Mouse (Mus musculus): Measurements from ENCODE around the gene Gm38393. TPM values are rescaled to one million over a fixed set of nuclear protein-coding genes. Genes with fewer than 3 reads are reported as not detected.
A peak's percentile ranks its signal among the peaks of the same experiment; 100 is the strongest.

Gene Gm38393
- 1 to 10 TPM; 2.0 to 3.1 TPM for total RNA-seq (2021)
- long read RNA-seq, experiment 1 = 0 reads
- long read RNA-seq, experiment 2 = 0 reads

DNA sequence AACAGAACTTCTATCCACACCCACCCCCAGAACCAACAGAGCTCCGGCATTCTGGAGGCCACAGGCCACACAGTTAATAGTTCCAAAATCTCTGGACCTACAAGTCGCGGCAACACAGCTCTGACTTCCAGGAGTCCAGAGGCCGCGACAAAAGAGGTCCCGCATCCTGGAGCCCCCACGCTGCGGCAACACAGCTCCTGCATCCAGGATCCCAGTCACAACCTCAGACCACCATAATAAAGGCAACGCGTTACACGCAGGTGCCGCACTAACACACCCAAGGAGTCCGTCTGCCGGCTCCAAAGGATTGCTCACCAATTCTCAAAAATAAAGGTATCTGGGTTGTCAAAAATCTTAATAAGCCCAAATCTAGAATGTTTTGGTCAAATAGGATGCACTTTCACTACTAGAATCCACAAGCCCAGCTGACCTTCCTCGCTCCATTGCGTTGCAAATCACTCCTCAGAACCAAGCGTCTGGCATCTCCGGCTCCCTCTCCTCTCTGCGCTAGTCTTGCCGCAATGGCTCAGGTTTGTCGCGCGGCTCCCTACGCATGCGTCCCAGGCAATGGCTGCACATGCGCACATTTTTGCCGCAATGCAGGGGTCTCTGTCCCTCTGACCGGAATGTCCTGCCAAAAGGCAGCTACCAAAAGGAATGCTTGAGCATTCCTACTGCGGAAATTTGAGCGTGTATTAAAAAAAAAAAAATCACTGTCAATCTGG lies at the start of gene Gm38393, which contains the start of gene Snurf:
TSS of gene Gm38393 (minus strand) at position 459 of the 725 bp plus-strand sequence.
TSS of gene Snurf (minus strand) at position 444 of the 725 bp plus-strand sequence.
- DNase-seq = peak; percentile 69 to 71

DNA sequence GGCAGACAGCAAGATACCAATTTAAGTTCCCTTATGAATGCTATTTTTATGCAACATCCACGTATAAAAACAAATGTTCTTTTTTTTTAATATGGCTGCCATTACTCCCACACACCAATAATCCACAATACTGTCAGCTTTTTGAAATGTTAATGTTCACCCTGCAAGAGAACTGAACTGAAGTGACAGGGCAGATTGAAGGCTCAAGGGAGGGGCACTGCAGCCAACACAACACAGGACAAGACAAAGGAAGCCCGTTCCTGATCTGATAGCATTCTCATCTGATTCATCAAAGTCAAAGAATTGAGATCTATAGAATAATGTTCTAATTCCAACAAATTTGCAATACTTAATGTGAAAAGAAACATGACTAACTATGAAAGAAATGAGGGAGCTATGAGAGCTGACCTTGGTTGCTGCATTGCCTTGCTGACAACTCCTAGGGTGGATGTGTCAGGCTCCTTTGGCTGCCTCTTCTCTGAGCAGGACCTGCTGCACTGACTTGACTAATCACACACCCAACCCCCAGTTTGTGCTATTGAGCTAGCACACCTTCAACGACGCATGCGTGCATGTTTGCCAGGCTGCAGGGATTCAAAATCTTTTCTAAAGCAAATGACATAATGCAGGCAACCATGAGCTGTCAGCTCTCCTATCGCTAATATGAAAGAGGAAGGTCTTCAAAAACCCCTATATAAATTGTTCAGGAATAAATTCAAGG lies 42.8 kb upstream of the Gm38393 start:
- DNase-seq = no peak

- no peak for DNase-seq
Observed at GRCm38 (mm10) chr7:60013186-60013585, 8.3 kb upstream of the Gm38393 start.

DNA sequence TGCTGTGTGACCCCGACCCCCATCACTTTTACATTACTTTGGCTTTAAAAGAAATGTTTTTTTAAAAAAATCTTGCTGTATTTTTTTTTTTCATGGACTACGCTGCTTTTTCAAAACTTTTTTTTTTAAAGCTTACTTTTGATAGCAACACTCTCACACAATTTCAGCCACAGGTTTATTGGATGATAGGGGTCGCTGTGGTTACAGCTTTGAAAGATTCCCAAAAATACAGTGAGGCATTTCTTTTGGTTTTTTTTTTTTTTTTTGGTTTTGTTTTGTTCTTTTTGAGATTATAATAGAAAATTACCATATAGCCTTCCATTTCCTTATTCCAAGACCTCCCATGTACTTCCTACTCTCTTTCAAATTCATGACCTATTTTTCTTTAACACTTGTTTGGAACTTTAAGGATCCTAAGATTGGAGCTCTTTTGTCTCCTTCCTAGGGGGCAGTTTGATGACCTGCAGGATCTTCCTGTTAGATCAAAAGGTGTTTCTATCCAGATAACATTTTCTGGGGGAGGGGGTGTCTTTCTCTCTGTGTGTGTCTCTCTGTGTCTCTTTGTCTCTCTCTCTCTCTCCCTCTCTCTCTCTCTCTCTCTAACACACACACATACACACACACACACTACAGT lies 3.0 kb upstream of the Gm38393 start:
- no peak for DNase-seq

GRCm38 (mm10) chr7:60006262-60006661 lies 1.4 kb upstream of the Gm38393 start:
- no peak for DNase-seq

DNA sequence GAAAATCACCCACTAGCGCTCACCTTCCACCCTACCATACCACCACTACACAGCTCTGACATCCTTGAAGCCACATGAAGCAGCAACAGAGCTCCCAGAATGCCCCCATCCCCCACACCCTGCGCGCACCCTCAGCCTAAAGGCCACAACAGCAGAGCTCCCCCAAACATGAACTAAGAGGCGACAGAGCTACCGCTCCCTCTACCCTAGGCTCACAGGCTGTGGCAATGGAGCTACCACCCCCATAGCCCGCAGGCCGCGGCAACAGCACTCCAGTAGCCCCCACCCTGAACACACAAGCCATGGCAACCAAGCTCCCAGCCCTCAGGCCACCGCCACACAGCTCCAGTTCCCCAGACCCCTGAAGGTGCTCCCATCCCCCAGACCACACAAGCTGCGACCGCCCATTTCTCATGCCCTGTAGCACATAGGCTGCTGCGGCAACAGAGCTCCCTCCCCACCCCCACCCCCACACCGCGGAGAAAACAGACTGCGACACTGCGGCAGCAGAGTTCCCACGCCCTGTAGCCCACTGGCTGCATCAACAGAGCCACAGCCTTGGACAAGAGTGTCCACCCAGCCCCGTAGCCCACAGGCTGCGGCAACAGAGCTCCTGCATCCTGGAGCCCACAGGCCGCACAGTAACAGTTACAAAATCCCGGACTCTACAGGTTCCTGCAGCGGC lies 801 bp downstream of the Gm38393 start:
- DNase-seq = peak; percentile 2 to 41

- DNase-seq = peak in 1 of 2 experiments; percentile 2
Observed at GRCm38 (mm10) chr7:60003006-60003865, 1.6 kb downstream of the Gm38393 start.

GRCm38 (mm10) chr7:59978646-59979045 lies 26.2 kb downstream of the Gm38393 start:
- DNase-seq = no peak

Other genes starting within 250 kb of the Gm38393 start
- 100 to 1,000 TPM; 244 to 292 TPM for gene Snurf, start within 50 bp of the Gm38393 start, total RNA-seq (2021)
- 100 to 1,000 TPM; 109 to 129 TPM for gene Snrpn, start 135.2 kb upstream of the Gm38393 start, total RNA-seq (2021)